Mouse (Mus musculus) frontal cortex, postnatal 36 days (tissue): ENCODE measurements around the gene Ticam1.

ENCODE experiments used
- DNase-seq, 2 experiments: peaks; one replicate each; pipeline ENCODE4 v3.0.0; 2022; ENCODE audit warnings: low spot score in 2 of 2

Ticam1 gene

DNA sequence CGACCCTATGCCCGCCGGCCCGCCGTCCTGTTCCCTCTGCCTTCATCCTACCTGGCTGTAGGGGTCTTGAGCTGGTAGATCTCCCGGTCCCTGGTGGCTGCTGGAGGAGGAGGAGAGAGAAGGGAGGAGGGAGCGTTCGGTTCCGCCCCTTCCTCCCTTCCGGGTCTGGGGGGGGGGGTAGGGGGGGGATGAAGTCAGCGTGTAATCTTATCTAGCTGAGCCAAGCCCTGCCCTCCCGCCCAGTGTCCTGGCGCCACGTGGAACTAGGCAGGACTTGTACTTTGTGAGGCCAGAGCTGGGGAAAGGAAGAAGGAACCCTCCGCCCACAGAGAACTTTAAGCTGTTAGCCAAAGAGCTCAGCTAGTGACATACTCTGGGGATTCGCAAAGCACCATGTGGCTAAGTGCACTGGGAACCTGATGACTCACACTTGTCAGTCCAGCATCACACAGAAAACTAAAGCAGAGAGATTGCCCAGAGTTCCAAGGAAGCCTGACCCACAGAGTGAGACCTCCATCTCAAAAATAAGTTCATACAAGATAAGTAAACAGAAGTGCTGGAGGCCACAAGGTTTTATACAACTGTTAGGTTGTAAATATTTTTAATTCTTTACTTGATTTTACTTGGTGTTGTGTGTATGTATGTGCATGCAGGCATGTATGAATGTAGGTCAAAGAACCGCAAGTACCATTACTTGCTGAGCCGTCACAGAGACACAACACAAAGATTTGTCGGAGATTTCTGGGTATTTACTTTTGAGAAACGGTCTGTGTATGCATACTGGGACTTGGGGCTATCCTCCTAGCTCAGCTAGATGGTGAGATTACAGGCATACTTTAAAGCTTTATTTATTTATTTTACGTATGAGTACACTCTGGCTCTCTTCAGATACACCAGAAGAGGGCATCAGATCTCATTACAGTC lies at the start of gene Ticam1:
Gene Ticam1 (minus strand): TSS at position 144 of the 924 bp plus-strand sequence.
- DNase-seq = peak; percentile 76 to 78

GRCm38 (mm10) chr17:56325450-56326152 lies 49.0 kb upstream of the Ticam1 start, which contains the start of gene Kdm4b:
Gene Kdm4b (plus strand): TSS chr17:56326062.
- DNase-seq = peak; percentile 99

- no peak for DNase-seq
Observed at GRCm38 (mm10) chr17:56324419-56324818, 47.8 kb upstream of the Ticam1 start.

DNA sequence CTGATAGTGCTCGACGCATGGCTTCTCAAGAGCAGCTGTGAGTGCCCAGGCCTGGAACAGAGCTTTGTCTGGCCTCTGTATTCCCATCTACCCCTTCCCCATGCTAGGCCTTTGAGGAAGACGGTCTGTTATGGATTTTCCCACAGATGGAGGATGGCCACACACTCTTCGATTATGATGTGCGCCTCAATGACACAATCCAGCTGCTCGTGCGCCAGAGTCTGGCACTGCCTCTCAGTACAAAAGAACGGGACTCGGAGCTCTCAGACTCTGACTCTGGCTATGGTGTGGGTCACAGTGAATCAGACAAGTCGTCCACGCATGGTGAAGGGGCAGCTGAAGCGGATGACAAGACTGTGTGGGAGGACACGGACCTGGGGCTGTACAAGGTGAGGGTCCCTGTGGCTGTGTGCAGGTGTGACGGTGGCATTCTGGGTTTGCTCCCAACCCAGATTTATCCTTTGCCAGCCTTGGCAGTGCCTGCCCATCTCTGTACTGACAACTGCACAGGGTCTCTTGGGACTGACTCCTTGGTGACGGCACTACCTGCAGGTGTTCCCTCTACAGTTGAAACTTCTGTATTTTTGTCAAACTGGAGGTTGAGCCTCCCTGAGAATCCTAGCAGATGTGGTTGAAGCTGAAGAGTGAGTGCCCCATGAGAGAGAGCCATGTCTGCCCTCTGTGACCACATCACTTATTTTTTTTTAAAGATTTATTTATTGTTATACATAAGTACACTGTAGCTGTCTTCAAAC lies 32.8 kb upstream of the Ticam1 start:
- no peak for DNase-seq

DNA sequence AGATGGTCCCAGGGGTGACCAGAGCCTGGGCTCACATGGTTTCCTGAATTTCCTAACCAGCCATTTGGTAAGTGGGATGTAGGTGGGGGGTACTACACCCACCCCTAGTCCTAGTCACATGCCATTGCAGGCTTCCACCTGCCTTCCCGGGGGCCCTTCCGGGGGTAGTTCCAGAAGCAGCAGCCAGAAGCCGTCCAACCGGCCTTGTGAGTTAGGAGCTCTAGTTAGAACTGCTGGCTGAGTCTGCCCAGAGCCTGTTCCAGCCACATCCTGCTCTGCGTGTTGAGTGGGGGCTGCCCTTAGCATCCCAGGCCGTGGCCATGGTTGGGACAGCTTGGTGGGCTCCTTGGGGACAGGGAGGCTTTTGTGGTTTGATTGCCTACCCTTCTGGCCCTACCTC lies 31.5 kb upstream of the Ticam1 start:
- DNase-seq = no peak

DNA sequence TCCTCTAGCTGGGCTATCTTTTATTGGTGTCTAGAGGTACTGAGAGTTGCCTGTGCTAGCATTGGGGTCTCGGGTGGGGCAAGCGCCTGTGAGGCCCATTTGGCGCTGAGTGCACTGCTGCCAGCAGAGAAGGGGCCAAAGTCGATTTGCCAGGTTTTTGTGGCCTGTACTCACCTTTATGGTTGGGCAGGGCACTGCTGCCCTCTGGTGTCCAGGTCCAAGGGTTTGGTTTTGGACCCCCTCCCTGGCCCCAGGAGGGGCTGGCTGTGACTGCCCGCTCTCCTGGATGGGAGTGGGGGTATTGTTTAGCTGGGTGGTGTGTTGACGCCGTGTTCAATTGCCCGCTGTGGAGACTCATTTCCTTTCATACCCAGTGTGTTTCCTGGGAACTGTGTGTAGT lies 29.2 kb upstream of the Ticam1 start:
- no peak for DNase-seq

DNA sequence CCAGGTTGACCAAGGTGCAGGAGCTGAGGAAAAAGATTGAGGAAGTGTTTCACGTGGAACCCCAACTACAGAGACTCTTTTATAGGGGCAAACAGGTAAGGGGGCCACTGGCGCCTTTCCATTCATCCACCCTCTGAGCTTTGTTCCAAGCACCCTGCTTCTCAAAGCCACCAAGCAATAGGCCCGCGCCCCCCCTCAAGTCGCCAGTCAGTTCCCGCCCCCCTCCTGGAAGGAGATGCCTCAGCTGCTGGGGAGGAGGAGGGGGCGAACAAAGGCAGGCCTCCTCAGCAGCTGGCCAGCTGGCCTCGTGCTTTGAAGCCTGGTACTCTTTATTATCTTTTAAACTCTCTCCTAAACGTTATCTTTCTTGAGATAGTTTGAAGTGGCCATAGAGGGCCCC lies 28.6 kb upstream of the Ticam1 start:
- no peak for DNase-seq

- no peak for DNase-seq
Observed at GRCm38 (mm10) chr17:56304718-56305117, 28.1 kb upstream of the Ticam1 start.

- DNase-seq = peak; percentile 86 to 89
Observed at GRCm38 (mm10) chr17:56303847-56304586, 27.4 kb upstream of the Ticam1 start.

- DNase-seq = no peak
Observed at GRCm38 (mm10) chr17:56303160-56303846, 26.7 kb upstream of the Ticam1 start, which contains the start of gene Uhrf1. Gene Uhrf1 (plus strand): TSS chr17:56303321.

DNA sequence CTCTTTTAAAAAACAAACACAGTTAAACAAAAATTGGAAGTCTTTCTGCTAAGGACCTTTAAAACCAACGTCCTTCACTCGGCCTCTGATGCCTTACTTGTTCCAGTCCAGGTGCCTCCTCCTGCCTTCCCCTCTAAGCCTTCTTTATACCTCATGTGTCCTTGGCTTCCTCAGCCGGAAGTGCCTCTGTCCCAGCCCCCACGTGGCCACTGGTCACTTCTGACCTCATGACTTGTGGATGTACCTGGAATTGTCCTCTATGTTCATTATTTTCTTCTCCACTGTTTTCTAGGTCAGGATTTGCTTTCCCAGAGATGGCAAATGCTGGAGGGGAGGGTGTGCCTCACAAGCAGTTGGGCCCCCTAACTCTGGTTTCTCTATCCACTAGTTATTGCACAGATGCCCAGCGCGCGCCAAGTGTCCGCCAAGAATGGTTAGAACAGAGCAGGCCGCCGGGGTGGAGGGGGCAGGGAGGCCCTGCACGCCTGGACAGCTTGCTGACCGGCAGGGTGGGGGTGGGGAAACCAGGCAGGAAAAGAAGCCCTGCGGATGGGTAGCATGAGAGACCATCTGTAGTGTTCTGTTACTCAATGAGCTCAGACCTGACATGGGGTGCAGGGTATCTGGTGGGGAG lies 25.9 kb upstream of the Ticam1 start:
- no peak for DNase-seq

- DNase-seq = no peak
Observed at GRCm38 (mm10) chr17:56300186-56300585, 23.6 kb upstream of the Ticam1 start, which contains the start of gene Arrdc5. Gene Arrdc5 (minus strand): TSS chr17:56300286.

DNA sequence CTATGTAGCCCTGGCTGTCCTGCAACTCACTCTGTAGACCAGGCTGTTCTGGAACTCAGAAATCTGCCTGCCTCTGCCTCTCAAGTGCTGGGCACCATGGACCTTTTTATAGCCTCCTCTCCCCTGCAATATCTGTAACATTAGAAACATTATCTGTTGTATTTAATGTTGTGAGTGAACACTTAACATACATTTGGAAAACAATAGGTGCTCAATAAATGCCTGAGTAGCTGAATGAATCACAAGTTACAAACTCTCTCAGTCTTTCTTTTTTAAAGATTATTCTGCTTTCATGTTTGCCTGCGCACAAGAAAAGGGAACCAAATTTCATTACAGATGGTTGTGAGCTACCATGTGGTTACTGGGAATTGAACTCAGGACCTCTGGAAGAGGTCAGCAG lies 21.7 kb upstream of the Ticam1 start:
- no peak for DNase-seq

DNA sequence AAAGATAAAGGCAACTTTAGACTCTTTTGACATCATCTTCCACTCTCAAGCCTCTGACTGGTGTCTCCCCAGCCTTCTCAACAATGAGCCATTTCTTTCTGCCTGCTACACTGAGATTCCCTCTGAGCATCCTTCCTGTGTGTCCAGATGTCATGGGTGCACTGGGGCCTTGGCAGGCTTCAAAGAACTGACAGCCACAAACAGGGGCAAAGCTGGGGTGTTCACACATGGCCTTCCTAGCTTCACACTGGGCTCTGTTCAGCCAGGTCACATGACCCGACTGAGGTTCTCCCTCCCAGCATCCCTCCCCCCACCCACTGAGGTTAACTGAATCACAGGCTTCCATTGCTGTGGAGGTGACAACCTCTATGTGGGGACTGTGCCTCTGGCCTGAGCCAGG lies 19.6 kb upstream of the Ticam1 start:
- no peak for DNase-seq

- peak in 1 of 2 experiments; percentile 49 for DNase-seq
Observed at GRCm38 (mm10) chr17:56294241-56294640, 17.7 kb upstream of the Ticam1 start.

DNA sequence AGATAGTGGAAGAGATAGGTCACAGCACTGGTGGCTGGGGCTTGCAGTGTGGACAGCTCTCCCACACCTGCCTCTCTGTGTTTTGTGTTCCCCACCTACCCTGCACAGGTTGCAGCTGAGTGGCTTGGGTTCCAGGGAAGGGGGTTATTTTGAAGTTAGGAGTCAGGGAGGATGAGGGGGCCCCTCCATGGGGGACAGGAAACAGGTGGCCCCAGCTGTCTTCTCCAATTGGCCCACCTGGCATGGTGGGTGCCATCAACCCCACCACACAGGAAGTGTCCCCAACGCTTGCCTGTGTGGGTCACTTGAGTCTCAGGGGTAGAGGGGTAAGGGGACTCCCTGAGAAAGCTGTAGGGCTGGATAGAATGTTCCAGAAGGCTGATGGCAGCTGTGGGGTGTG lies 16.7 kb upstream of the Ticam1 start:
- no peak for DNase-seq

DNA sequence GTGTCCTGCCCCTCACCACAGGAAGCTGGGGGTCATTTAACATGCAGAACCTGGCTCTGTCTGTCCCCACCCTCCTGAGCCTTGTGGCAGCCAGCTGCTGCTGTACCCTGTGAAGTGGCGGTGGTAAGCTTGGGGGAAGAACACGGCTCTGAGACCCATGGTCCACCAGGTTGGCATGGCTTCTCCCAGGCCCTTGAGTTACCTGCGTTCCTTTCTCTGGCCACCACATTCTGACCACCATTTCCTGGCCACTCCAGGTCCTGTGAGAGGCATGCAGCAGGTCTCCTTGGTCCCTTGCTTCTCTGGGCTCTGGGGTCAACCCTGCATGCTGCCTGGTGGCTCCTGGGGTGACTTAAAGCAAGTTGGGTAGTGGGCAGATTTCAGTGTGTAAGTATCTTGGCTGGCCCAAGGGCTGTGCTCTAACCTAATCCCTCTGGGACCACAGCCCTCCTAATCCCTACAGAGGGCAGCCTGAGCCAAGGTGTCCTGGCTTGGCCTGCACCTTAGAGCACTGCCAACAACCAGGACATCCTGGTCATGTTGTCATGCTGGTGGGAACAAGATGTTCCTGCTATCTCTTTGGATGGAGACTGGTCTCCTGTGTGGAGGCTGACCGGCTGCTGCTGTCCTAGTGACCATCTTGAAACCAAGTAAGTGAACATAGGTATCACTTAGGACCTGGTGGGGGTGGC lies 16.1 kb upstream of the Ticam1 start, which contains the start of gene Plin3:
Gene Plin3 (minus strand): TSS at position 343 of the 692 bp plus-strand sequence.
- no peak for DNase-seq

DNA sequence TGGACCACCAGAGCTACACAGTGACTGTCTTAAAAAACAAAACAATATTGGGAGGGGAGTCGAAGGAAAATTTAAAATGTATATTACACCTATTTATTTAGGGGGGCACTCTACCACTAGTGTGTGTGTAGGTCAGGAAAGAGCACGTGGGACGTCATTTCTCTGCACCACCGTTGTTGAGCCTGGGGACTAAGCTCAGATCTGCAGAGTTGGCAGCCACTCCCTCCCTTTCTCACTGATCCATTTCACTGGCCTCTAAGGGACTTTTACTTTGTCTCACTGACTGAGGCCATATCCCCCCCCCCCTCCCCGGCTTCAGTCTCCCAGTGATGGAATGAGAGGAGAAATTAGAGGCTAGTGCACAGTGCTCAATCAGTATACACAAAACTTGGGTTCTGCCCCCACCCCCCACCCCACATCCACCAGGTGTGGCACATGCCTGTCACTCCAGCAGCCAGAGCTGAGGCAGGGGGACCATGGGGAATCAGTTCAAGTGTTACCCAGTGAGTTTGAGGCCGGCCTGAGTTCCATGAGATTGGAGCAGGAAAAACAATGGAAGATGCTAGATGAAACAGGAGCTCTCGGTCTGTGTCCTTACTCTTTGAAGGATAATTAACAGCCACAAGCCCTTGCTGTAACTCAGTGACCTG lies 15.4 kb upstream of the Ticam1 start:
- no peak for DNase-seq

- DNase-seq = peak in 1 of 2 experiments; percentile 59
Observed at GRCm38 (mm10) chr17:56291171-56291511, 14.6 kb upstream of the Ticam1 start.
